Mouse (Mus musculus): ENCODE measurements at regions not wholly inside any gene's neighbourhood (a gene's known extent, or its start where the extent isn't known, plus 50 kb on each side); places are given as distances from the start of the nearest gene placed in this dataset.

DNA sequence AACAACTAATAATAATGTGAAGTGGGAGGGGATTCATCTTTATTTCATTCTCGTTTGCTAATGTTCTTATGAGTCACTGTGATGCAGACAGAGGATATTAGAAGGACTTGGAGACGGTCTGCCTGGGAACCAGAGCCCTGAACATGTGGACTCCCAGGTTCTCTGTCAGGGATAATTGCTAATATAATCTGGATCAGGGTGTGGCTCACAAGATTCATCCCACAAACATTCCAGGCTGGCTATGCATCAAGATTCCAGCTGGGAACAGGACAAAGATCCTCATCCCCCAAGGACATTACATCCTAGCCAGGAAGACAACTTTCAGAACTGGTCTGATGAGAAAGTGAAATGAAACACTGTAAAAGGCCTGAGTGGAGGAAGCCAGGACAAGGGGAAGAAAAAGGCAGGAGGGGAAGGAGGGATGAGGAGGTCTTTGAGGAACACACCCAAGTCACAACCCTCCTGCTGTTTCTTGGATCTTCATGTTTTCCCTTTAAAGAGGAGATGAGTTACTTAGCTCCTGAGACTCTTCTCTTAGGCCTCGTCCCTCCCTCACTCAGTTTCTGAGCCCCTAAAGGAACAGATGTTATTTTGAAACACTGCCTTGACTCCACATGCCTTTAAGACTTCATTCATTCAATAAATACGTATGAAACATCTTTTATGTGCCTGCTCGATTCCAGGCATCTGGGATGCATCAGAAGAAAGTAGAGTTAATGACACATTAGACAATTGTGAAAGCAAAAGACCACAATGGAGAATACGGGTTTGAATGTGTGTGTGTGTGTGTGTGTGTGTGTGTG, 360.9 kb downstream of the Efnb2 start:
- no peaks in the 10 kb centered on the region for H3K9me3 ChIP-seq (replicated peaks; ENCODE audit: control insufficient read depth, low read length)
- H3K9ac ChIP-seq (ENCODE audit: low read length) = no peak overlapping the region
- no peak overlapping the region for H3K4me2 ChIP-seq (ENCODE audit: low read depth, low read length)
- H3K27me3 ChIP-seq (ENCODE audit: control insufficient read depth, insufficient read depth, low read length) = no peaks in the 10 kb centered on the region
- H3K27ac ChIP-seq (ENCODE audit: low read length) = no peak overlapping the region
- no peaks in the 10 kb centered on the region for H3K36me3 ChIP-seq (ENCODE audit: control insufficient read depth, insufficient read depth, low read length)
- no peak for ATAC-seq (ENCODE audit: insufficient read depth, low FRiP score)
- H3K4me1 ChIP-seq (ENCODE audit: control insufficient read depth, insufficient read depth, low read length) = no peaks in the 10 kb centered on the region
- no peak overlapping the region for H3K4me3 ChIP-seq (replicated peaks; ENCODE audit: low read length)
- 51% methylated on average over 6 of the region's 6 CpGs for WGBS

DNA sequence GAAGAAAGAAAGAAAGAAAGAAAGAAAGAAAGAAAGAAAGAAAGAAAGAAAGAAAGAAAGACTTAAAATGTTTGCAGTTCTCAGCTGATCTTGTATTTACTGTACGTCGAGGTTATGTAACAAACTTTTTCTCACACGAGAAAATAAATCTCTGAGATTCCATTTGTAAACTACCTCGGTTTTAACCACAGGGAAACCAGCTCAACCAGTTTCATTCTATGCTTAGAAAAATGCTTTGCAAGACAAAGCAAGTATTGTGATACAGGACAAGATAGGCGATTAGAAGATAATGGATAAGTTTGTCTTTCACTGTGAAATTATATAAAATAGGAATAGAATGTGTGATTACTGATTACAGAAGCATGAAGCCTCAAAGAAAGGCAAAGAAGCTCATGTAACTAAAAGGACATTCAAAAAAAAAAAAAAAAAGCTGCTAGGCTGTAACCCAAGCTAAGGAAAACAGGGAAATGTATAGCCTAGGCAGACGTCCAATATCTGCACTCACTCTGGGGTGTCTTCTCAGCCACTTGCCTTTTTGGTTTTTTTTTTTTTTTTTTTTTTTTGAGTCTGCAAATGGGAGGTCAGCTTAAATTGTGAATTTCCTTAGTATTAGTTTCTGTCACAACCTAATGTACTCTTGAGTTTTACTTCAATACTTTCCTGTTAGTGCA, 368.3 kb downstream of the Efnb2 start:
- Histone ChIP-seq H3K27me3 (ENCODE audit: control insufficient read depth, insufficient read depth, low read length) (no peaks in the 10 kb centered on the region), H3K9ac (ENCODE audit: low read length) (no peak overlapping the region), H3K4me2 (ENCODE audit: low read depth, low read length) (no peak overlapping the region), H3K4me1 (ENCODE audit: control insufficient read depth, insufficient read depth, low read length) (no peaks in the 10 kb centered on the region), H3K27ac (ENCODE audit: low read length) (no peak overlapping the region), H3K4me3 (replicated peaks; ENCODE audit: low read length) (no peak overlapping the region), H3K9me3 (replicated peaks; ENCODE audit: control insufficient read depth, low read length) (no peaks in the 10 kb centered on the region), H3K36me3 (ENCODE audit: control insufficient read depth, insufficient read depth, low read length) (no peaks in the 10 kb centered on the region)
- ATAC-seq (ENCODE audit: insufficient read depth, low FRiP score) = no peak
- WGBS = 43% methylated on average over 6 of the region's 6 CpGs

DNA sequence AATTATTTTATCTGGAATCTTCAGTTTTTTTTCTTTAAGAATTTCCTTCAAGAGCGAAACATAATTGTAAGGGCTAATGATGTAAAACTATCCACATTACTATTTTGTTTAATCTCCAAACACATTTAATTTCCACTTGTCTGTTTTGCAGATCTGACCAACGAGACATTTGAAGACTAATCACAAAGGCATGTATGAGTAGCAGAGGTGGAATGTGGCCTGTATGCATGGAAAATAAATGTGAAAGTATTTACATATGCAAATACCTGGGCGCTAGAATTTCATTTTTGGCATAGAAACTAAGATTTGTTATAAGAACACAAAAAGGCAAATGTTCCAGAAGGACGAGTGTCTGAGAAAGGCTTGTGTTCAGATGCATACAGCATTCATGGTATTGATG, 375.2 kb downstream of the Efnb2 start:
- no peaks in the 10 kb centered on the region for H3K27me3 ChIP-seq (ENCODE audit: control insufficient read depth, insufficient read depth, low read length)
- H3K9ac ChIP-seq (ENCODE audit: low read length) = no peak overlapping the region
- no peaks in the 10 kb centered on the region for H3K36me3 ChIP-seq (ENCODE audit: control insufficient read depth, insufficient read depth, low read length)
- ATAC-seq (ENCODE audit: insufficient read depth, low FRiP score) = no peak
- H3K4me2 ChIP-seq (ENCODE audit: low read depth, low read length) = no peak overlapping the region
- WGBS = 67% methylated on average over 4 of the region's 4 CpGs
- no peaks in the 10 kb centered on the region for H3K9me3 ChIP-seq (replicated peaks; ENCODE audit: control insufficient read depth, low read length)
- H3K4me3 ChIP-seq (replicated peaks; ENCODE audit: low read length) = no peak overlapping the region
- H3K4me1 ChIP-seq (ENCODE audit: control insufficient read depth, insufficient read depth, low read length) = no peaks in the 10 kb centered on the region
- H3K27ac ChIP-seq (ENCODE audit: low read length) = no peak overlapping the region

DNA sequence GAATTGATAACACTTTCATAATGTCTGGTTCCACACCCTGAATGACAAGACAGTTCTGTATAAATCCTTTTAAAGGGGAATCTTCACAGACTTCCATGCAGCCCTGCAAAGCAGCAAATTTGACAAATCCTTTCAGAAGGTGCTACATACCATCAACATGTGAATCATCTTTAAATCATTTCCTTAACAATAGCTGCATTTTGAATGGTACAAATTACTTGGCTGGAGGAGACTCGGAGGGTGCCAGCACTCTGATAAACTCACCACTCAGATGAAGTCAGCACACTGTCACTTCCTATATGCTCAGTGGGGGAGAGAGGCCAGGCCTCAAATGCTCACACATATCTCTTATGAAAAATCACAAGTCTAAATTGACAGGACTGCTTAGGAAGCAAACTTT, 386.1 kb downstream of the Efnb2 start:
- Histone ChIP-seq H3K4me1 (ENCODE audit: control insufficient read depth, insufficient read depth, low read length) (no peaks in the 10 kb centered on the region), H3K4me2 (ENCODE audit: low read depth, low read length) (no peak overlapping the region), H3K27me3 (ENCODE audit: control insufficient read depth, insufficient read depth, low read length) (no peaks in the 10 kb centered on the region), H3K36me3 (ENCODE audit: control insufficient read depth, insufficient read depth, low read length) (no peaks in the 10 kb centered on the region), H3K9ac (ENCODE audit: low read length) (no peak overlapping the region), H3K4me3 (replicated peaks; ENCODE audit: low read length) (no peak overlapping the region), H3K27ac (ENCODE audit: low read length) (no peak overlapping the region), H3K9me3 (replicated peaks; ENCODE audit: control insufficient read depth, low read length) (no peaks in the 10 kb centered on the region)
- ATAC-seq (ENCODE audit: insufficient read depth, low FRiP score) = no peak
- WGBS = 56% methylated on average over 1 of the region's 1 CpGs

DNA sequence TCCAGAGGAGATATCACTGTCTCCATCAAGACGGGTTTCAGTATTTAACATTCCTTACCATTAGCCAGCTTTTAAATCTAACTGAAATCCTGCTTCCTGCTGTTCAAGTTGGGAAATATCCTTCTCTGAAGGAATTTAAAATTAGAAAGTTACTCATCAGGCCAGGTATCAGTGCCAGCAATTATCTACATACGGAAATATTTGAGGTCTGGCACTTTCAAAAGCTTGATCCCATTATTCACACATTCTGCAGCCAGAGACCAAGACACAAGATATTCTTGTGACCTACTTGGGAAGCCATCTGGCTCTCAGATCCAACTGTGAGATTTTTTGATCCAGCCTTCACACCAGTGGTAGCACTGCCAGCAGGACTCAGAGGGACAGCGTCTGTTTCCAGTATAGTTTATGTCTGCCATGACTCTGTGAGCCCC, 386.8 kb downstream of the Efnb2 start:
- no peaks in the 10 kb centered on the region for H3K4me1 ChIP-seq (ENCODE audit: control insufficient read depth, insufficient read depth, low read length)
- H3K4me2 ChIP-seq (ENCODE audit: low read depth, low read length) = no peak overlapping the region
- ATAC-seq (ENCODE audit: insufficient read depth, low FRiP score) = no peak
- no peak overlapping the region for H3K9ac ChIP-seq (ENCODE audit: low read length)
- no peaks in the 10 kb centered on the region for H3K27me3 ChIP-seq (ENCODE audit: control insufficient read depth, insufficient read depth, low read length)
- no peak overlapping the region for H3K27ac ChIP-seq (ENCODE audit: low read length)
- H3K9me3 ChIP-seq (replicated peaks; ENCODE audit: control insufficient read depth, low read length) = no peaks in the 10 kb centered on the region
- no peak overlapping the region for H3K4me3 ChIP-seq (replicated peaks; ENCODE audit: low read length)
- 67% methylated on average over 3 of the region's 3 CpGs for WGBS
- H3K36me3 ChIP-seq (ENCODE audit: control insufficient read depth, insufficient read depth, low read length) = no peaks in the 10 kb centered on the region

DNA sequence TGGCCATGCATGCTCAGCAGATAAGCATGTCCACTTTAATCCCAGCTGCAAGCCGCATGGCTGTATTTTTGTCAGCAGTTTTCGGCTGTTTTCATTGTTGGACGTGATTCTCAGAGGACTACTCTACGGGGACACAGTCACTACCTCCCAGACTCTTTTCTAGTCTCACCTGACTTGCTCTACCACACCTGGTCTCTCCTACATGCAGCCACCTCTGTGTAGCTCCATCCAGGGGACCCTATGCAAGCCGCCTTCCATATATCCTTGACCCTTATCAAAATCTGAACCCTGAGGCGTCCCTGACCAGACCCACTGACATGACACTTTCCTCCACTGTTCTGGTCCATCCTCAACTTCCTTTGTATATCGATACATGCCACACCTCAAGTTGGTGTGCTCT, 402.2 kb downstream of the Efnb2 start:
- H3K27ac ChIP-seq (ENCODE audit: low read length) = no peak overlapping the region
- WGBS = 89% methylated on average over 7 of the region's 7 CpGs
- no peak overlapping the region for H3K4me2 ChIP-seq (ENCODE audit: low read depth, low read length)
- H3K9ac ChIP-seq (ENCODE audit: low read length) = no peak overlapping the region
- H3K4me3 ChIP-seq (replicated peaks; ENCODE audit: low read length) = no peak overlapping the region
- H3K36me3 ChIP-seq (ENCODE audit: control insufficient read depth, insufficient read depth, low read length) = no peaks in the 10 kb centered on the region
- no peaks in the 10 kb centered on the region for H3K9me3 ChIP-seq (replicated peaks; ENCODE audit: control insufficient read depth, low read length)
- no peaks in the 10 kb centered on the region for H3K27me3 ChIP-seq (ENCODE audit: control insufficient read depth, insufficient read depth, low read length)
- no peaks in the 10 kb centered on the region for H3K4me1 ChIP-seq (ENCODE audit: control insufficient read depth, insufficient read depth, low read length)
- ATAC-seq (ENCODE audit: insufficient read depth, low FRiP score) = no peak

DNA sequence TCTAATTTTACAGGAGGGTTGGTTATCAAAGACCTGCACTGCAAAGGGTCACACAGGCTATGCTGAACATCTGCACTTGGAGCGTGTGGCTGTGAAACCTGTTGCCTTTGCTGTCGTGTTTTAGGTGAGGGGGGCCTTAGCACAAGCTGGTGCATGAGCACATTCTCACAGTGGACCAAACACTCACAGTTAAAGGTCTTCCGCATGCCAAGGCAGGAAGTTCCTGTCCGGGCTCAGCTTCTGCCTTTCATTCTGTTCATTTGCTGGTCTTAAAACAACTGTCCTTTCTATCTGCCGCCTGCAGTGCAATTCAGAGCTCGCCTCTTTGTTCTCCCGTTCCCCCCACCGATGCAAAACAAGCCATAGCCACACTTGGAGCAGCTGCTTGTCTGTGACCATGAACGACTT, 402.8 kb downstream of the Efnb2 start:
- Histone ChIP-seq H3K9ac (ENCODE audit: low read length) (no peak overlapping the region), H3K36me3 (ENCODE audit: control insufficient read depth, insufficient read depth, low read length) (no peaks in the 10 kb centered on the region), H3K4me2 (ENCODE audit: low read depth, low read length) (no peak overlapping the region), H3K9me3 (replicated peaks; ENCODE audit: control insufficient read depth, low read length) (no peaks in the 10 kb centered on the region), H3K27me3 (ENCODE audit: control insufficient read depth, insufficient read depth, low read length) (no peaks in the 10 kb centered on the region), H3K4me1 (ENCODE audit: control insufficient read depth, insufficient read depth, low read length) (no peaks in the 10 kb centered on the region), H3K27ac (ENCODE audit: low read length) (no peak overlapping the region), H3K4me3 (replicated peaks; ENCODE audit: low read length) (no peak overlapping the region)
- ATAC-seq (ENCODE audit: insufficient read depth, low FRiP score) = no peak
- WGBS = 39% methylated on average over 9 of the region's 9 CpGs

DNA sequence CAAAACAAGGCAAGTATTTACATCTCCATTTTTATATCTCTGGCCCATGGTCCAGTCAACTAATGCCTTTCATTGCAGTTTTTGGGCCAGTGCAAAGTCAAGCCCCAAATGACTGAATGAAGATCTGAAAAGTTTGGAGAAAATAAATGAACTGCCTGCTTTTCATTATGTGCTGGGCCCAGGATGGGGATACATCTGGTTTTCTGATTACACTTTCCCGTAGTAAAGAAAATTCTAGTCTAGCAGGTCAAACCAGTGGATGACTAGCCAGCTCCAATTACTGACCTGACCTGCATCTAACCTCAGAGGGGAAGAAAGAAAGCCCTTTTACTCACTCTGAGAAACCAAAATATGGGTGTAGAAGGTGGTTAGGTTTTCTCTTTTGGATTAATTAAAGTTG, 404.7 kb downstream of the Efnb2 start:
- 24% methylated on average over 1 of the region's 1 CpGs for WGBS
- H3K4me2 ChIP-seq (ENCODE audit: low read depth, low read length) = no peak overlapping the region
- no peaks in the 10 kb centered on the region for H3K27me3 ChIP-seq (ENCODE audit: control insufficient read depth, insufficient read depth, low read length)
- H3K9me3 ChIP-seq (replicated peaks; ENCODE audit: control insufficient read depth, low read length) = no peaks in the 10 kb centered on the region
- H3K4me3 ChIP-seq (replicated peaks; ENCODE audit: low read length) = no peak overlapping the region
- H3K4me1 ChIP-seq (ENCODE audit: control insufficient read depth, insufficient read depth, low read length) = no peaks in the 10 kb centered on the region
- H3K27ac ChIP-seq (ENCODE audit: low read length) = no peak overlapping the region
- H3K36me3 ChIP-seq (ENCODE audit: control insufficient read depth, insufficient read depth, low read length) = no peaks in the 10 kb centered on the region
- no peak for ATAC-seq (ENCODE audit: insufficient read depth, low FRiP score)
- no peak overlapping the region for H3K9ac ChIP-seq (ENCODE audit: low read length)

DNA sequence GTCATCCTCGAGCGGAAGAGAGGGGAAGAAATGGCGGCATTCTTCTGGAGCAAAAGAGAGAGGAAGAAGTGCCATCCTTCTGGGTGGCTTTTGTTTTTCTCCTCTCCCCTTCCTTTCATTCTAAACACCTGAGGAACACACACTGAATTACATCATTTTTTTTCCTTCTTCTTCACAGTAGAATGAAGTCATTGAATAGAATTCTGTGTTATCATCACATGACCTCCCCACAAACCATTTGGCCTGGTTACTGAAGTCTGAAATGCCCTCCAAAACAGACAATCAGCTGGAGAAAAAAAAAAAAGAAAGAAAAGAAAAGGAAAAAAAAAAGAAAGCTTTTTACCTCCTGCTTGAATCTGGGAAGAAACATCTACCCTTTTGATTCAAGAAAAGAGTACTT, 406.6 kb downstream of the Efnb2 start:
- 88% methylated on average over 3 of the region's 3 CpGs for WGBS
- H3K36me3 ChIP-seq (ENCODE audit: control insufficient read depth, insufficient read depth, low read length) = no peaks in the 10 kb centered on the region
- no peaks in the 10 kb centered on the region for H3K4me1 ChIP-seq (ENCODE audit: control insufficient read depth, insufficient read depth, low read length)
- H3K4me2 ChIP-seq (ENCODE audit: low read depth, low read length) = no peak overlapping the region
- H3K9me3 ChIP-seq (replicated peaks; ENCODE audit: control insufficient read depth, low read length) = no peaks in the 10 kb centered on the region
- no peak overlapping the region for H3K9ac ChIP-seq (ENCODE audit: low read length)
- no peak overlapping the region for H3K4me3 ChIP-seq (replicated peaks; ENCODE audit: low read length)
- H3K27ac ChIP-seq (ENCODE audit: low read length) = no peak overlapping the region
- H3K27me3 ChIP-seq (ENCODE audit: control insufficient read depth, insufficient read depth, low read length) = no peaks in the 10 kb centered on the region
- no peak for ATAC-seq (ENCODE audit: insufficient read depth, low FRiP score)

All from stomach, embryonic 16.5 days (tissue).